Mouse (Mus musculus) CH12F3 (cell line): ENCODE data around the gene Myo19.
"Not testable (repeated sequence)": the region's sequence is repeated elsewhere in the genome, so short reads cannot be mapped to it uniquely, and the experiment has no call there.

Experiments
- in situ Hi-C: fragments of 300-500 bp; cut with MboI; formaldehyde crosslinking; loops from 2 replicates; pipeline ENCODE4 v1.14.3; 2020; ENCODE audit warnings: low sequenced_read_pairs

The Myo19 gene

DNA sequence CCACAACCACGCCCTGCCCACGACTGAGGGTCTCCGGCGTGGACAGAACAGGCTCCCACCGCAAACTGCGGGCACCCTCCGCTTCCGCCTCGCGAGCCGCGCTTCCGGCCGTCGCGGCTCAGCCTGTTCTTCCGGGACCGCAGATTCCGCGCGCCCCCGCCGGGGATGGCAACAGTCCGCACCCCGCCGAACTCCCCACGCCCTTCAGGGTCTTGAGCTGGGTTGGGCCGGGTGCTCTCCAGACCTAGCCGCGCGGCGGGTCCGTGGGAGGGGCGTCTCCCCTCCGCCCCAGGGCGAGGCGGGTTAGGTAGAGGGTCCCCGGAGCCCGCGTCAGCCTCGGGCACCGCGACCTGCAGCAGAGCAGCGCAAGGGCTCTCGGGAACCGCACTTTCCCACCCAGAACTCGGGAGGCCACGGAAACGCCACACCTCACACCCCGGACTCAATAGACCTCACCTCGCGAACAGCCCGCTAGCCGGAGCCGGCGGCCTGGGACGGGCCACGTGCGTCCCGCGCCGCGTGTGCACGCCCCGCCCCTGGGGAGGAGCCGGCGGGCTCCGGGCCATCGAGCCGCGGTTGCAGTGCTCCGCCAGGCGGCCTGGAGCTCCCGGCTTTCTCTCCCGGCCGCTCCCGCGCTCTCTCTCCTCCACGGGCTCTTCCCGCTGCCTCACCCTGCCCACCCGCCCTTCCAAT is at the start of gene Myo19, which contains the start of gene Pigw:
Gene Myo19, plus strand, starts transcription at position 377 of the 693 bp plus-strand sequence.
Gene Pigw, minus strand, starts transcription at position 514 of the 693 bp plus-strand sequence.
- in situ Hi-C loops: no loop called here

DNA sequence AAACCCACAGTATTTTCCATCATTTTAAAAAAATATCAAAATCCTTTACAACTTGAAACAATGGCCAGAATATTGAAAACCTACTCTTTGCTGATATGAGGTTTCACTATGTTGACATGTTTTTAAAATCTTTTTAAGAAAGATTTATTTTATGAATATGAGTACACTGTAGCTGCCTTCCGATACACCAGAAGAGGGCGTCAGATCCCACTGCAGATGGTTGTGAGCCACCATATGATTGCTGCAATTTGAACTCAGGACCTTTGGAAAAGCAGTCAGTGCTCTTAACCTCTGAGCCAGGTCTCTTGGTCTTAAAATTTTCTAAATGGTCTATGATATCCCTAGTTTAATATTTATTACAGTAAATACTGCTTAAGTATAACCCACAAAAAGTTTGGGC is 40.6 kb upstream of the Myo19 start:
- in situ Hi-C loops: no loop called here

DNA sequence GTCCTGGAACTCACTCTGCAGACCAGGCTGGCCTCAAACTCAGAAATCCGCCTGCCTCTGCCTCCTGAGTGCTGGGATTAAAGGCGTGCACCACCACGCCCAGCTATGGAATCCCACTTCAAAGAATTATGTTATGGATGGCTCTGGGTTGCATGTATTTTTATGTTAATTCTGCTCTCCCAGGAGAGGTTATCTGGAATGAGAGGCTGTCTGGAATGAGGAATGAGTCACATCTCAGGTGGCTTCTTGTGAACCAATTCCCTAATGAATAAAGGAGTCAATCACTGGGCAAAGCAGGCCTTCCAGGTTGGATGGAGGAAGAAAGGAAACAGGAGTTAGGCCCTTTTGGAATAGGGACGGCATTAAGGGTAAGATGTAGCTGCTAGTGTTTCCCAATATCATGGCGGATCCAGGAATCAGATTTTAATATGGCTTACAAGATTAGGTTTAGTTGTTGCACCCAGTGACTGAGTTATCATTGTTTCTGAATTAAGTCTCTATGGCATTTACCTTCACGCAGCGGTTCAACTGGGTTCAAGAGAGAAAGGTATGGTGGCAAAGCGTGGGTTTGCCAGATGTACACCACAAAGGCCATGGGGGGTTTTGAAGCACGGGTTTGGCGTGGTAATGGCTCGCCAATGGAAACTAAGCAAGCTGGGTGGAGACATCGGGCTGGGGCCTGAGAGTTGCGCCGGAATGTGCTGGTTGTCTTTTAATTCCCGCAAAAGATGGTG is 33.0 kb upstream of the Myo19 start:
- in situ Hi-C loops: no loop called here

DNA sequence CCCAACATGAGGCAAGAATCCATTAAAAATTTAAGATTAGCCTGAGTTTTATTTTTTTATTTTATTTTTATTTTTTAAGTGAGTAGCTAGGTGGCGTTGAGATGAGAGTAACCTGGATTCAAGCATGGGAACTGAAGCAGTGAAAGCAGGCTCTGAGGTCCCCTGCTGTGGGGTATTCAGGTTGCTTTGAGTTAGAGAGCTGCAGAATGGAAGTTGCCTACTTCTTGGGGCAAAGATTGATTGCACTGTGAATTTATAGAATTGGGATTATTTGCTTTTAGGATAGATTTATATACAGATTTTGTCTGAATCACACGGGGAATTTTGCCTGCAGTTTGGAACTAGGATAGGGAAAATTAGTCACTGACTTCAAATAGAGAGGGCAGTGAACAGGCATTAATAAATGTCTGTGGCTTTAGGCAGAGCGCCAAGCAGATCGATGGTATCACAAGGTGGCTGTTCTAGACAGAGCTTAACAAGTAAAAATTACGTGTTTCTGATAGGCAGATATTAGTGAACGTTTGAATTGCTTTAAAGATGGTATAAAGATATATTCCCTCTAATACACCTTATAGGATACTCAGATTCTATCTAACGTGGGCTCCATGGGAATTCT is 32.4 kb upstream of the Myo19 start:
- in situ Hi-C loops: no loop called here

DNA sequence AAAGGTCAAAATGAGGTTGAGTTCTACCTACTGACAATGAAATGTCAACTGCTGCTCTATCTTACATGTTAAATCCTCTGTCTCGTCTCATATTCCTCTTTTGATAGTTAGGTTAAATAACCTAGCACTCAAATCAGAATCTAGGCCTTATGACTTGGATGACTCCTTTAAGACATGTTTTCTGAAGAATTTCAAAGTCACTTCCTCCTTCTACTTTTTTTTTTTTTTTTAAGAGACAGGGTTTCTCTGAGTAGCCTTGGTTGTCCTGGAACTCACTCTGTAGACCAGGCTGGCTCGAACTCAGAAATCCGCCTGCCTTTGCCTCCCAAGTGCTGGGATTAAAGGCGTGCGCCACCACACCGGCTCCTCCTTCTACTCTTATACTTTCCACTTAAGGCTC is 24.7 kb upstream of the Myo19 start:
- in situ Hi-C loops: no loop called here

DNA sequence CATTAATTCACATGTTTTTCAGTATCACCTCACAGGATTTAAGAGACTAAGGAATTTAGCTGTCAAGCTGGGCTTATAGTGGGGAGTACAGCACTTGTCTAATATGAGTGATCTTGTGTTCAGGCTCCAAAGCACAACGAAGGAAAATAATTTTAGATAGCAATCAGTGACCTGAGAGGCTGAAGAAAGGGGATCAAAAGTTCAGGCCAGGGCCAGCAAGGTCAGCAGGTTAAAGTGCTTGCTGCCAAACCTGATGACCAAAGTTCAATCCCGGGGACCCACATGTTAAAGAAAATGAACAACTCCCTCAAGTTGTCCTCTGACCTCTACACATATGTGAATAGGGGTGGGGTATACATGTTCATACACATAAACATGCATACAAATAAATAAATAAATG is 14.7 kb upstream of the Myo19 start:
- in situ Hi-C loops: no loop called here

DNA sequence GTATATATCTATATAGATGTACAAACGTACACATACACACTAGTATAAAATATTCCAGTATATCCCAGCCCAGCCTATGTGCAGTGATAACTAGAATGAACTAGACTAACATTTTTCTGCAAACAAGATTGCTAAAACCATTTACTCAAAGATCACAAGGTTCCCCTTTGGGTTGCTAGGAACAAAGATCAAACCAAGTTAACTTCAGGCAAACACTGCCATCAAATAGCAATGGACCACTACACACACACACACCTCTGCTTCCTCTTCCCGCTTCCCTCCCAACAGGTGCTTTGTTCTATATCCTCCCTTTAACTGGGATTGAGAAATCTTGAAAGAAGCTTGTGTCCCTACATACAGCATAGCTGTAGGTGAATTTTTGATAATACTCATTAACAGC is 12.4 kb upstream of the Myo19 start:
- in situ Hi-C loops: no loop called here

DNA sequence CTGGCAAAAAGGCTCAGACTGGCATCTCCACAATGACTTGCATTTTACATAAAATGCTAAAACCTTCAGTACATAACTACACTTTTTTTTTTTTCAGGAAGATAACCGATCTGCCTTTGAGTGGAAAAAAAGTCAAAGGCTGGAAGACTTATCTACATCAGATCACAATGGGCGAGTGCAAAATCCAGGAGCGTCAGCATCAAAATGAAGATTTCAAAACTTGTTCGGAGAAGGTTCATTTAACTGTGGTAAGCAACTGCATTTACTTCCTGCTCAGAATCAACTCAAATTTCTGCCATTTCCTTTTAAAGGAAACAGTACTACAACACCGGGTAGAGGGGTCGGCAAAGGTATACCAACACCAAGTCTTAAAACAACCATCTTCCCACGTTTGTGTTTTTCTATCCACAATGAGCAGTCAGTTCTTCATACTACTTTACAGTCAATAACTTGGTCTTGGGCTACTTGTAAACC is 11.1 kb upstream of the Myo19 start:
- in situ Hi-C loops: no loop called here

DNA sequence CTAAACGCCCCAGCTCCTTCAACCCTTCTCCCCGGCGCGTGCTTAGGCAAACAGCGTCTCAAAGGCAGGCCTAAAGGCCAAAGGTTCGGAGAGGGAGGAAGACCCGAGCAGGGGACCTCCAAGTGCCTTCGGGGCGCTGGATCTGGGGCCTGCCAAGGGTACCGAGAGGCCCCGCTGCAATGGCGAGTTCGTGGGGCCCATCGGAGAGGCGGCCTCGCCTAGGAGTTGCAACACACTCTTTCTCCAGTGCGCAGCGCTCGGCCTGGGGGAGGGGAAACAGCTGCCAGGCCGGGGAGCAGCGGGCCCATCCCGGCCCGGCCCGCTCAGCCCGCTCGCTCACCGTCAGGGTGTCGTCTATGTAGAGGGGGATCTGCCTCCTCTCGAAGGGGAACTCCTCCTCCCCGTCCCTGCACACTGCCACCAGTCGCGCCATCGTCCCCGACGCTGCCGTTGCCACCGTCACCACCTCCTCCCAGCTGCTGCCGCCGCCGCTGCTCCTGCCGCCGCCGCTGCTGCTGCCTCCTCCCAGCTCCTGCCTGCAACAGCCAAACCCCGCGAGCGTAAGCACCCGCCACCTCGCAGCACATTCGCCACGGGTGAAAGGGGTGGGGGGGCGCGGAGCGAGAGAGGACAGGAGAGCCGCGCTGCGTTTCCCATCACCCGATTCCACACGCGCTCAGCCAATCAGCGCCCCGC is 10.3 kb upstream of the Myo19 start:
- in situ Hi-C loops: no loop called here

DNA sequence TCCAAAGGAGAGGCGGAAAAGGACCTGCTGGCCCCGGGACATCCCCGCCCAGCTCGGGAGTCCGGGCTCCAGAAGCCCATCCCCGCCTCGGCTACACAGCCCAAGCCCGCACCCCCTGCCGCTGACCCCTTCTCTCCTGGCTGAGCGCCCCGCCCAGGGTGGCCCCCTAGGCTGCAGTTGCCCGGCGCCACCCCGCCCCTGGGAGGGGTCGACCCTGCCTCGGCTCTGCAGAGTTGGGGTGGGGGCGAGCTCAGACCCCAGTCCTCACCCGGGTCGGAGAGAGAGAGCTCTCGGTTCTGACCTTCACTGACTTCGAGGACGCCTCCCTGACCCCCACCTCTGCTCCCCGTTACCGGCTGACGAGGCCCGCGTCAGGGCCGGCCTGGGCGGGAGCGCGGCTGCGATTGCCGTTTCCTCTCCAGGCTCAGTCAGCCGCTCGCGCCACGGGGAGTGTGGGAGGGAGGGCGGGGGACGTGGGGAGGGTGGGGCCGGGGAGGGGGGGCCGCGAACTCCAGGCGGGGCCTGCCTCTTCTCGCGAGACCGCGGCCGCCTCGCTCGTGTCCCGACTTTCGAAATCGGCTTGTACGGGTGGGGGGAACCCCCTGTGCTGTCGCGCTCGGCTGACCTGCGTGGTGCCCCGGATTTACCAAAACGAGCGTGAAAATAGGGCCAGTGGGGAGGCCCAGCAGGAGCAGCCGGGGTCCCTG is 9.5 kb upstream of the Myo19 start, which contains the start of gene Ggnbp2:
Gene Ggnbp2, minus strand, starts transcription at position 481 of the 707 bp plus-strand sequence.
- in situ Hi-C loops: no loop called here

DNA sequence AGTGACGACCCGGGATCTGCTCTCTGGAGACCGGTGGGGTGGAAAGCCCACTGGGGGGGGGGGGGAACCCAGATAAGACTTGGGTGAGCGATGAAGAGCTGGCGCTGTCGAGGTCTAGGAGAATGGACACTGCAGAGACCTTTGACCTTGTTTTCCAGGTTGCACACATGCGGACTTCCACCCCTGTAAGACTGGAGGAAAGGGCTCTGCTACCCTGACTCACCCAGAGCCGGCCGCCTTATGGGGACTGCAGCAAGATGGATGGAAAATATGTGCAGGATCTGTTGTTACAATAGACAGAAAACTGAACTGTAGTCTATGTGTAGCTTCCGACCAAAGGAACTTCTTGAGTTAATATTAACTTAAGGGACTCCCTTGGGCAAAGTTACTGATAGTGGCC is 8.9 kb upstream of the Myo19 start:
- in situ Hi-C loops: no loop called here

DNA sequence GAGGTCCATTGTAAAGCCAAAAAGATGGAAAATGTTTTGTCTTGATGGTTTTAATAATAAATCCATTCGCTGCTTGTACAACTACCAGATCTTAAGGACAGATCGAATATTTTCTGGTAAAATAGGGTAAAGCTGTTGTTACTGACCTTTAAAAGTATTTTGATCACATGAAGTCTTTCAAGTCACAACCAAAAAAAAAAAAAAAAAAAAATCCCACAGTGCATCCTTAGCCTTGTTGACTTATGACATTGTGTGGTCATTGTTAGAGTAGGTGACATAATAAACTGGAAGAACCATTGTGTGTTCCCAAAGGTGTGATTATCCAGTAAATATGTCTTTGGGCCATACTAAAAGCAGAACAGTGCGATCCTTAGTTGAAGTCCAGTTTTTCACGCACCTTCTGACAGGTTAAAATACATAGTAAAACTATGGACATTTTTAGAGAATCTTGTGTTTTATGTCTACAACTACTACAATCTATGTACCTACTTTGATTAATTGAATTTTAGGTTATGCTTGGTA is 8.3 kb upstream of the Myo19 start:
- in situ Hi-C loops: no loop called here

DNA sequence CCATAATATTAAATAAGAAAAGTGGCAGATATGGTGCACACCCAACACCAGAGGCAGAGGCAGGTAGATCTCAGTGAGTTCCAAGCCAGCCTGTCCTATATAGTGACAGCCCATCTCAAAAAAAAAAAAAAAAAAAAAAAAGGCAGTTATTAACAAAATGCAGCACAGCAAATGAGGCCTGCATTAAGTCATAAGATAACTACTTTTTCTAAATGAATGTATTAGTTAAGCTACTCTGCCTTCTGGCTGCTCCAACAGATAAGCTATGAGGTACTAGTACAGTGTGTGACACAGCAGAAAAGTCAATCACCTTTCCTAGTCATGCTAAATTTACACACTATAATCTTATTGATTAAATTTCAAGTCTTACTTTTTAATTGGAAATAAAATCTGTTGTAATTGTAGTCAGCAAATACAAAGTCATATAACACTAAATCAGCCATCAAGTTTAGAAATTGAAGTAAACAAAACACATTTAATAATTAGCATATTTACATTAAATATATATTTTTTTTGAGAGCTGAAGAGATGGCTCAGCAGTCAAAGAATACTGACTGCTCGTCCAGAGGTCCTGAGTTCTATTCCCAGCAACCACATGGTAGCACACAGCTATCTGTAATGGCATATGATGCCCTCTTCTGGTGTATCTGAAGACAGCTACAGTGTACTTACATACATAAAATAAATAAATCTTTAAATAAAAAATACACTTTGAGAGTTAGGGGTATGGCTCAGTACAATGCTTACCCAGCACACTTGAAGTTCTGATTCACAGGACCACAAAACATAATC is 6.7 kb upstream of the Myo19 start:
- in situ Hi-C loops: no loop called here

DNA sequence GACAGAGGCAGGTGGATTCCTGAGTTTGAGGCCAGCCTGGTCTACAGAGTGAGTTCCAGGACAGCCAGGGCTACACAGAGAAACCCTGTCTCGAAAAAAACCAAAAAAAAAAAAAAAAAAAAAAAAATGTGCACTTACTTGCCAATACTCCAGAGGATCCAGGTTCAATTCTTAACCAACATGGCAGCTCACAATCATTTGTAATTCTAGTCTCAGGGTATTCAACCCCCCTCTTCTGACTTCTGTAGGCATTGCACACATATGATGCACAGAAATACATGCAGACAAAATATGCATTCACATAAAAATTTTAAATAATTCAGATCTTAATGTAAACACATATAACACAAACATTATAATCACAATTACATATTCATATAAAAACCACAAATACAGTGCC is 3.9 kb upstream of the Myo19 start:
- in situ Hi-C loops: not testable (repeated sequence)

DNA sequence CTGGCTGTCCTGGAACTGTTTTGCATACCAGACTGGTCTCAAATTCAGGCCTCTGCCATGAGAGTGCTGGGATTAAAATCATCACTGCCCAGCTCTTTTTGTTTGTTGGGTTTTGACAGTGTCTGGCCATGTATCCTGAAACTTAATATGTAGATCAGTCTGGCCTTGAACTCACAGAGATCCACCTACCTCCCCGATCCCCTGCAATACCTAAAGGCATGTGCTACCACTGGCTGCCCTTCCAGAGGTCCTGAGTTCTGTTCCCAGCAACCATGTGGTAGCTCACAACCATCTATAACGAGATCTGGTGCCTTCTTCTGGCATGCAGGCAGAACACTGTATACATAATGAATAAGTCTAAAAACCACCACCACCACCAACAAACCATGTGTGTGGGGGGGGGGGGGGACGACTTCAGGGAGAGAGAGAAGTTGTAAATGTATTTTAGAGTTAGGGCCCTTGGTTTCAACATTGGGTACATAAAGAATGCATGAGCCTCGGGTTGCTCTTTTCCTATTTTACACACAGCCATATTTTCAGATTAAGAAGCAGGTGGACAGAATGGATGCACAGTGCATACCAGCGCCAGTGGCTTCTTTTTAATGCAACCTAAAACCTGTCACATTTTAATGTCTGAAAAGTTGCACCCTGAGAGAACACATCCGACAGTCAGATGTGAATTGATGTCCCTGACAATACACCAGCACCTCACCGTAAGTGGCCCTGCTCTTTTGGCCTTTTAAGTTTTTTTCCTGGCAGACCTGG is 759 bp upstream of the Myo19 start:
- in situ Hi-C loops: no loop called here

DNA sequence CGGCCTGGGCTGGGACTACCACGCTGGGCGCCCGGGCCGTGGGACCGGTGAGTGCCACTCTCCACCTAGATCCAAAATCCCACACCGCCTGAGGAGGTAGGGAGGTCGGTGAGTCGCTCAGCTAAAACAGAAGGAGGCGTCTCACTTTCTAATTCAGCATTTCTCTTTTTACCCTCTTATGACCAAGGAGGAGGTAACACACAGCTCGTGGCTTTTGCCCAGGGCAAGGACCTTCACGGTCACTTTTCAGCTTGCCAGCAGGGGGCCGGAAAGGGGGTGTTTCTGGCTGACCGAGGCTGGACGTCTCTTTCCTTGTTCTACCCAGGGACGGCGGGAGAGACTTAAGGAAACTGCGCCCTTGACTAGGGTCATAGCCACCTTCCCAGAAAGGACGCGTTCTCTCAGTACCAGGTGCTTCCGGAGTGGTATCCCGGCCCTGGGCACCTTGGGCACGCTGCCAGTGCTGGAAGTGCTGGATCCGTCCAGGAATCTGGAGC is 565 bp downstream of the Myo19 start:
- in situ Hi-C loops: no loop called here

DNA sequence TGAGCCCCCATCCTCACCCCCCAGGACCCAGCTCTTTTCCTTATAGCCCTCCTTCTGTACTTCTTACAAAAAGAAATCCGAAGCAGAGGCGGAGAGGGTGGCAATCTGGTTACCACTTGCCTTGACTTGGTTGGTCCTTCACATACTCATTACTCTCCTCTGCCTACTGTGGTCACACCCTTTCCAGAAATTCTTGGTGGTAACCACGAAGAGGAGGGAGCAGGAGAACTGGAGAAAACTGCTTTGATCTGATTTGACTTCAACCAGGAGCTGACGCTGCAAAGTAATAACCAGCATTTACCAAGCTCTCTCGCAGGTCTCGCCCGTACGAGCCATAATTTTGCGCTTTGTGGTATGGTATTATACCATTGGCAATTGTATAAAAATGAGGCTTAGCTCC is 1.0 kb downstream of the Myo19 start:
- in situ Hi-C loops: no loop called here

DNA sequence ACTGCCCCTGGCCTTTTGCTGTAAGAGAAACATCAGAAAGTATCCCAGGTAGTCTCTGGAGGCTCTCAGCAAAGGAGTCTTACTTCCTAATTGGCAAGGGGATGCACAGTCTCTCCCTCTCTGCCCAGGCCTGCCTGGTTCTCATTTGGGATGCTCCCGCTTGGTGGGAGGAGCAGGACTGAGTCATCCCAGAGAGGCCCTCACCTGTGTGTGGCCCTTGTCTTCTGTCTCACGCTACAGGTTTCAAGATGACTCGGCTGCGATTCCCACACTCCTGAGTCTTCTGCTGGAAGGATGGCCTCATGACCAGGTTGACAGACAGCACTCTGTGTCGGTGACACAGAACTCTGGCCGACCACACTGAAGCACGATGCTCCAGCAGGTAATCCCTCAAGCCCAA is 2.4 kb downstream of the Myo19 start:
- in situ Hi-C loops: no loop called here

DNA sequence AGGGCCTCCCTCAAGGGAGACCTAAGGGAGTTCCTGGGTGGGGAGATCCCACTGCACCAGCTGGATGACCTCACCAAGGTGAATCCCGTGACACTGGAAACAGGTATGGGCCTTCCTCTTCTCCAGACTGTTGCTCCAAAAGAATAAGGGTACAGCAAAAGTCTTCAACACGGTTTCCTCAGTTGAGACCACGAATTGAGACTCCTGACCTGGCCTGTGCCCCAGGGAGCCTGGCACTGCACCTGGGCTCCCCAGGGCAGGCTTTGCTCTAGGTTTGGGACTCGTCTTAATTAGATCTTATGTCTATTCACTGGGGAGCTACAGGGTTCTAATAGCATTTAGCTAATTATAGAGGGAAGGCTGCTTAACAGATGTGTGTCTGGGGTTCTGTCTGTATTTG is 5.3 kb downstream of the Myo19 start:
- in situ Hi-C loops: no loop called here
